Mouse (Mus musculus) testis, adult 2 months (tissue): ENCODE measurements around the gene Kiss1r.

Experiments
- CTCF ChIP-seq: fragments of 200-500 bp; IDR thresholded peaks from 2 replicates; pipeline ENCODE4 v1.5.1; 2012; ENCODE audit warnings: low read depth, mild to moderate bottlenecking, inconsistent platforms, low read length, moderate library complexity; ENCODE audit not compliant: control insufficient read depth, insufficient read depth, insufficient replicate concordance
- POLR2A ChIP-seq: fragments of 200-500 bp; IDR thresholded peaks from 2 replicates; pipeline ENCODE4 v1.6.1; 2012; ENCODE audit warnings: low read depth, mild to moderate bottlenecking, inconsistent platforms, low read length, moderate library complexity; ENCODE audit not compliant: control insufficient read depth

GRCm38 (mm10) chr10:79965325-79965724 lies 48.6 kb downstream of the Kiss1r start:
- TF ChIP-seq CTCF (no peak), POLR2A (no peak)
